Mouse (Mus musculus) cortical plate, adult 2 months (tissue): ENCODE measurements around the gene Nid2.

ENCODE experiments used
- CTCF ChIP-seq: fragments of 200-500 bp; IDR thresholded peaks from 2 replicates; pipeline ENCODE4 v1.5.1; 2011; ENCODE audit warnings: mild to moderate bottlenecking, control low read depth, low read length; ENCODE audit not compliant: insufficient read depth; ENCODE audit errors: extremely low read depth
- POLR2A ChIP-seq: fragments of 200-500 bp; IDR thresholded peaks from 2 replicates; pipeline ENCODE4 v1.6.1; 2011; ENCODE audit warnings: mild to moderate bottlenecking, low read length, control low read depth; ENCODE audit not compliant: insufficient read depth; ENCODE audit errors: extremely low read depth

DNA sequence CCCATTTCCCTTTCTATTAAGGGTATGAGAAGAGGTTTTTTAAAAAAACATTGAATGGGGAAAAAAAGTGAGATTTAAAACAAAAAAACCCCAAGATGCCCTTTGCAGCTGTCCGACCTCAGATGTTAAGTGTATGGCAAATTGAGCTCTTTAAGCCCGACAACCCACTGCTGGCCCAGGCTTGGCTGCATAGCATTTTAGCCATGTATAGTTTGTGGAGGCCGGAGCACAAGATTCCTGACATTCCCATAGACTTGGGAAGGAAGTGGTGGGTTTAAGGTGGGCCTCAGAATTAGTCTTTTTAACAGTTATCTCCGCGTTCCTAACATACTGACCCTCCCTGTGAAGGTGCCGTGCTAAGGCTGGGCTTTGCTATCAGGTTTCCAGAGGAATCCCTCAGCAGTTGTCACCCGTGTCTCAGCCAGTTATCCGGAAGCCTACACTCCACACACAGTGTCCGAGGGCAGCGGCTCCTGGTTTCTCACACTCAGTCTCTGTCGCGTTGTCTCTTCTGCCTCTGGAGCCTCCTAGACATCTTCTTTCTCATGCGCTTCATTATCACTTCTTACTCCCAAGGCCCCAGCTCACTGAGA is 23.1 kb downstream of the Nid2 start:
- TF ChIP-seq POLR2A (no peak), CTCF (no peak)
